Mouse (Mus musculus) limb, embryonic 14.5 days (tissue): Measurements from ENCODE around the gene Tmem63b. TPM values are rescaled to one million over a fixed set of nuclear protein-coding genes. Genes with fewer than 3 reads are reported as not detected.

Experiments
- ATAC-seq: fragments of 200-750 bp; cut with Nextera tagmentation; 2 replicates; pipeline ENCODE4 v1.8.0; 2017; ENCODE audit warnings: low read depth, moderate number of reproducible peaks, moderate TSS enrichment; ENCODE audit not compliant: low FRiP score
- DNase-seq: peaks from one replicate; pipeline ENCODE4 v3.0.0-alpha.2; 2015; ENCODE audit warnings: low spot score
- H3K27ac ChIP-seq: fragments of 300-500 bp; sonication (generic); replicated peaks from 2 replicates; pipeline ENCODE4 v1.5.1; 2014; ENCODE audit warnings: low read depth, mild to moderate bottlenecking, low read length, moderate library complexity, mixed read lengths
- H3K27me3 ChIP-seq: fragments of 300-500 bp; sonication (generic); 2 replicates; pipeline ENCODE4 v1.6.1; 2014; ENCODE audit warnings: low read length, mixed read lengths; ENCODE audit not compliant: control insufficient read depth, insufficient read depth
- H3K36me3 ChIP-seq: fragments of 300-500 bp; sonication (generic); 2 replicates; pipeline ENCODE4 v1.6.1; 2014; ENCODE audit warnings: mild to moderate bottlenecking, low read length, moderate library complexity, mixed read lengths; ENCODE audit not compliant: control insufficient read depth, insufficient read depth
- H3K4me1 ChIP-seq: fragments of 300-500 bp; sonication (generic); 2 replicates; pipeline ENCODE4 v1.6.1; 2014; ENCODE audit warnings: antibody characterized with exemption, low read length, mixed read lengths; ENCODE audit not compliant: control insufficient read depth, insufficient read depth
- H3K4me2 ChIP-seq: fragments of 300-500 bp; sonication (generic); replicated peaks from 2 replicates; pipeline ENCODE4 v1.6.1; 2014; ENCODE audit warnings: low read depth, mild to moderate bottlenecking, low read length, moderate library complexity; ENCODE audit not compliant: severe bottlenecking
- H3K4me3 ChIP-seq: fragments of 300-500 bp; sonication (generic); replicated peaks from 2 replicates; pipeline ENCODE4 v1.5.1; 2014; ENCODE audit warnings: low read length
- H3K9ac ChIP-seq: fragments of 300-500 bp; sonication (generic); 2 replicates; pipeline ENCODE4 v1.6.1; 2014; ENCODE audit warnings: mild to moderate bottlenecking, low read depth, low read length, moderate library complexity; ENCODE audit not compliant: severe bottlenecking
- H3K9me3 ChIP-seq: fragments of 300-500 bp; sonication (generic); 2 replicates; pipeline ENCODE4 v1.6.1; 2016; ENCODE audit warnings: low read length; ENCODE audit not compliant: control insufficient read depth
- POLR2A ChIP-seq: fragments of 200-500 bp; IDR thresholded peaks from 2 replicates; pipeline ENCODE4 v1.8.0; 2012; ENCODE audit warnings: inconsistent platforms, mild to moderate bottlenecking, moderate library complexity, borderline replicate concordance; ENCODE audit not compliant: insufficient read depth, insufficient read length; ENCODE audit errors: extremely low read depth
- WGBS: fragments of 180-500 bp; shearing (Covaris S2); extraction: QIAGEN DNeasy Blood & Tissue Kit; methylation state at CpG from one replicate; pipeline ENCODE4 v1.1.7; 2014; 5-methylcytosine and 5-hydroxymethylcytosine counted together
- polyA plus RNA-seq, 2 experiments: library from polyadenylated mRNA; depleted of rRNA in 1 of 2; stranded (reverse) in 1 of 2; unstranded in 1 of 2; fragments of >200 nt; fragmentation: Nextera tagmentation in 1 of 2; extraction: Ambion mirVana in 1 of 2; gene quantifications; 2 replicates each; pipeline versions ENCODE4 v1.2.1 to v1.2.3; 2012 to 2014

Gene Tmem63b
- polyA plus RNA-seq, 2 experiments: 24.5 to 90.7 TPM

GRCm38 (mm10) chr17:45698368-45698767 is 11.7 kb upstream of the Tmem63b start:
- no peak for TF ChIP-seq POLR2A
- no peak overlapping the region for H3K9ac ChIP-seq
- 86% methylated on average over 6 of the region's 6 CpGs for WGBS
- H3K36me3 ChIP-seq: peaks cover 29% of the 10 kb centered on the region
- no peak overlapping the region for H3K27ac ChIP-seq
- H3K27me3 ChIP-seq: no peaks in the 10 kb centered on the region
- no peaks in the 10 kb centered on the region for H3K9me3 ChIP-seq
- DNase-seq (no peak), ATAC-seq (no peak)
- H3K4me2 ChIP-seq: no peak overlapping the region
- H3K4me1 ChIP-seq: no peaks in the 10 kb centered on the region
- H3K4me3 ChIP-seq: no peak overlapping the region

DNA sequence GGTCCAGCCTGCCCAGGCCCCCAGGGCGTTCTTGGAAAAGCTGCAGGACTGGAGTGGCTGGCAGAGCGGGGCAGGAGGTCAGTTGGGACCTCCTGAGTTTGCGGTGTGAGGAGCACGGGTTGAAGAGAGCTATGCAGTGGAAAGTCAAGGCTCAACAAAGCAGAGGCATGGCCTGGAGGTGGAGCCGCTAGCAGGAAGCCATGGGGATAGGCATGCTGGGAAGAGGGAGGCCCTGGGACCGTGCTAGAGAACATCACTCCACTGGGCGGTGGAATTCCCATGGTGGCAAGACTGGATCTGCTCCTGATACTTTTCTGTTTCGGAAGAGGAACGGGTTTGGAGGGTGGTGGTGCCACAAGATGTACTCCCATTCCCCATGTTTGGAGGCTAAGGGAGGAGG is 10.3 kb upstream of the Tmem63b start:
- 91% methylated on average over 9 of the region's 9 CpGs for WGBS
- TF ChIP-seq POLR2A: no peak
- H3K4me3 ChIP-seq: no peak overlapping the region
- DNase-seq (no peak), ATAC-seq (no peak)
- H3K9me3 ChIP-seq: no peaks in the 10 kb centered on the region
- H3K27ac ChIP-seq: no peak overlapping the region
- no peaks in the 10 kb centered on the region for H3K27me3 ChIP-seq
- no peak overlapping the region for H3K4me2 ChIP-seq
- H3K9ac ChIP-seq: no peak overlapping the region
- H3K4me1 ChIP-seq: no peaks in the 10 kb centered on the region
- H3K36me3 ChIP-seq: peaks cover 29% of the 10 kb centered on the region

GRCm38 (mm10) chr17:45695227-45696120 is 8.8 kb upstream of the Tmem63b start:
- peaks cover 29% of the 10 kb centered on the region for H3K36me3 ChIP-seq

DNA sequence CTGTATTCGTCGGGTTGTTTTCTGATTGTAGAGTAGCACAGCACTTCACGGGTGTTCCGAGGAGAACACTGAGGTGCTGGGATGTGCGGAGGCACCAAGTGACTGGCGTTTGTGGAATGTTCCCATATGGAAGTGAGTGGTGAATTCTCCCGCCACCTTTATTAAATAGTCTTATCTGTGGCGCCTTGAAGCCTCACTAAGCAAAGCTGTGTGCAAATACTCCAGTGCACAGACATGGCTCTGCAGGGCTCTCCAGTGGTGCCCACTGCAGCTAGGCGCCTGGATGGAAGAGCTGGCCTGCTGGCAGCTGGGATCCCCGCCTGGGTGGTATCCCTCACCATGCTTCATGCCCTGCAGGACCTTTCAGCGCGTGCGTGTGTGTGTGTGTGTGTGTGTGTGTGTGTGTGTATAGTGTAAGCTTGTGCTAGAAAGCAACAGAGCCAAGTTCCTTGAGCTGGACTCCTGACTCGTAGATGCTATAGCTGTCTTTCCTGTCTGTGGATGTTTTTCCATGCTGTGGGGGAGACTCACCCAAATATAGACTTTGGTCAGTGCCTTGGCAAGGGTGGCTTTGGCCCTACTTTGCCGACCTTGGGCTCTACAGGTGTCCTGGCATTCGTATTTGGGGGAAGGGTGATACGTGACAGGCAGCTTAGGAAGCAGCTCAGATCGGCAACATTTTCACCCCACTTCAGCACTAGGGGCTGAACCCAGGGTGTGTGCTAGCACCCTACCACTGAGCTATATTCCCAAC is 7.3 kb upstream of the Tmem63b start:
- no peak overlapping the region for H3K4me2 ChIP-seq
- H3K27me3 ChIP-seq: no peaks in the 10 kb centered on the region
- peaks cover 29% of the 10 kb centered on the region for H3K36me3 ChIP-seq
- 79% methylated on average over 18 of the region's 18 CpGs for WGBS
- TF ChIP-seq POLR2A: no peak
- H3K27ac ChIP-seq: no peak overlapping the region
- DNase-seq (no peak), ATAC-seq (no peak)
- no peak overlapping the region for H3K9ac ChIP-seq
- no peak overlapping the region for H3K4me3 ChIP-seq
- no peaks in the 10 kb centered on the region for H3K9me3 ChIP-seq
- no peaks in the 10 kb centered on the region for H3K4me1 ChIP-seq

More at GRCm38 (mm10) chr17:45695227-45696120, 8.8 kb upstream of the Tmem63b start:
- H3K4me2 ChIP-seq: no peak overlapping the region
- DNase-seq (no peak), ATAC-seq (no peak)
- no peak for TF ChIP-seq POLR2A
- no peak overlapping the region for H3K27ac ChIP-seq
- H3K9me3 ChIP-seq: no peaks in the 10 kb centered on the region
- H3K9ac ChIP-seq: no peak overlapping the region
- WGBS: 79% methylated on average over 23 of the region's 23 CpGs
- H3K4me3 ChIP-seq: no peak overlapping the region
- no peaks in the 10 kb centered on the region for H3K27me3 ChIP-seq
- H3K4me1 ChIP-seq: no peaks in the 10 kb centered on the region

DNA sequence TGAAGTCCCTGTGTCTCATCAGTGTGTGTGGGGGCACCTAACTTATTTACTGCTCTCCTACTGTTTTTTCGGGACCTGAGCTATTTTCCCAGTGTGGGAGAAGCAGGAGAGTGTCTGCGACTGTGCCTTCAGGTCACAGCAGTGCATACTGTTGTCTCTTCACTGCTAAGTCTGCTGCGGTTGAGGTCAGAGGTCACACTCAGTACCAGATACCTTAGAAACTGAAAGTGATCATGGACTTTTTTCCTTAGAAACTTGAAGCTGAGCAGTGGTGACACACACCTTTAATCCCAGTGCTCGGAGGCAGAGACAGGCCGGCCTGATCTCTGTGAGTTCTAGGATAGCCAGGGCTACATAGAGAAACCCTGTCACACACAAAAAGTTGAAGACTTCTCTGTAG is 5.5 kb upstream of the Tmem63b start:
- no peak for TF ChIP-seq POLR2A
- H3K36me3 ChIP-seq: peaks cover 13% of the 10 kb centered on the region
- no peak overlapping the region for H3K4me2 ChIP-seq
- DNase-seq (no peak), ATAC-seq (no peak)
- WGBS: 72% methylated on average over 5 of the region's 5 CpGs
- H3K9ac ChIP-seq: no peak overlapping the region
- H3K4me1 ChIP-seq: peaks cover 6% of the 10 kb centered on the region
- no peak overlapping the region for H3K4me3 ChIP-seq
- no peaks in the 10 kb centered on the region for H3K9me3 ChIP-seq
- no peak overlapping the region for H3K27ac ChIP-seq
- H3K27me3 ChIP-seq: no peaks in the 10 kb centered on the region
